Mouse (Mus musculus) spleen, postnatal 36 days (tissue): ENCODE measurements around the gene Odr4.

Experiments
- DNase-seq, 2 experiments: peaks; one replicate each; pipeline ENCODE4 v3.0.0; 2022; ENCODE audit warnings: low spot score in 2 of 2, mixed read lengths in 1 of 2

Odr4 gene

DNA sequence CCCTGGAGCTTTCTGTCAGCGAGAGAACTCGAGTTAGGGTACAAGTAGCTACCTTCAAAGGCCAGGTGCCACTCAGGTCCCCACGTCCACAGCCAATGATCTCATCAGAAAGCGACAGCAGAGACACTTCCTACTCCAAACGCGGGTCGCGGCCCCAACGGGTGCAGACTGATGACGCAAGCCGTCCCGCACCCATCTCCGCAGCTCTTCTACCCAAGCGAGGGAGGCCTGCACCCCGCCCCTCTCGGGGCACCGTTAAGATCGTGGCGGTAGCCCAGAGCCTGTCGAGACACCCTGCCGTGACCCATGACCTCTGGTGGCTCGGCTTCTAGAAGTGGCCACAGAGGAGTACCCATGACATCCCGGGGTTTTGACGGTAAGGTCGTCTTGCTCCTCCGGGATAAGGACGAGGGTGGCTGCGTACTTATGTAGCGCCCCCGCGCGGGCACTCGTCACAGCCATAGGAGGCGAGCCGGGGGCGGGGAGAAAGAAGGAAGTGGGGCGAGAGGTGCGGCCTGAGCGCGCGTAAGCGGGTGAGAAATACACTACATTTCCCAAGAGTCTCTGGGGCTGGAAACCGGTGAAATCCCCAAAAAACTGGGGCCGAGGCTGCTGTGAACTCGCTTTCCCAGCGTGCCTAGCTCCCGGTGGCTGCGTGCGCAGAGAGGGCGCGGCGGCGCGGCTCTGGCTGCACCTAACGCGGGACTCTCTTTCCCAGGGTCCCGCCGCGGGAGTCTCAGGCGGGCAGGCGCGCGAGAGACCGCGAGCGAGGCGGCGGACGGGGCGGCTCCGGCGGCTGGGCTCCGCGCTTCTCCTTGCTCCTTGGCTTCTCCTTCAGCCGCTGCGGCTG, at the start of gene Odr4, which contains the start of gene Tpr:
Gene Odr4, minus strand, starts transcription at position 443 of the 850 bp plus-strand sequence.
Gene Tpr, plus strand, starts transcription at position 201 of the 850 bp plus-strand sequence.
- peak; percentile 97 to 98 for DNase-seq

DNA sequence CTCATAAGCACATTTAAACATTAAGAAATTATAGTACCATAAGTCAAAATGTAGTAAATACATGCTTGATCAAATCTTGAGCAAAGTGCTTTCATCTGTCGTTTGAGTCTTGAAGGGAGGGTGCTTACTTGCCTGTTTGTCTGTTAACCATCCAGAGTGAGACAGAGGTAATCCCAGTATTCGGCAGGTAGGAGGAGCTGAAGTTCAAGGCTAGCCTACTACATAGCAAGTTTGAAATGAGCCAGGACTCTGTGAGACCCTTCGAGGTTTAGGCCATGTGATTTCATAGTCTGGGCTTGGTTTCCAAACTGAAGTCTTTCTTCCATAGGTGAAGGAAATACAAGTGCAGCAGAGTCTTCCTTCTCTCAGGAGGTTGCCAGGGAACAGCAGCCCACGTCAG, 48.9 kb upstream of the Odr4 start:
- no peak for DNase-seq

DNA sequence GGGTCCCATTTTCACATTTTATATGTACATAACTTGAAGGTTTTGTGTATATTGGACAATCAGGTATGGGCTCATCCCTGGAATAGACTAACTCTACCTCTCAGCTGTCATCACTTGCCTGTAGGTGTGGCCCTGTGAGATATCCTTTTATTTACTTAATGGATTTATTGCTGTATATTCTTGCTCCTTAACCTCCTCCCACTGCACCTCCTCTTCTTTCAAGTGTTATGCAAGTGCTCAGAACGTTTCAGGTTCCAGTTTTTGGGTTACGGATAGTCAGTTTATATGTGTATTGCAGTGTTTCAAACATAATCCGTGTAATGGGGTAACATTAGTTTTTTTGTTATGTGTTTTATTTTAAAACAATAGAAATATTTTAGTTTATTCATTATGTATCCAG, 45.8 kb upstream of the Odr4 start:
- no peak for DNase-seq

GRCm38 (mm10) chr1:150426216-150426615, 33.3 kb upstream of the Odr4 start:
- no peak for DNase-seq

DNA sequence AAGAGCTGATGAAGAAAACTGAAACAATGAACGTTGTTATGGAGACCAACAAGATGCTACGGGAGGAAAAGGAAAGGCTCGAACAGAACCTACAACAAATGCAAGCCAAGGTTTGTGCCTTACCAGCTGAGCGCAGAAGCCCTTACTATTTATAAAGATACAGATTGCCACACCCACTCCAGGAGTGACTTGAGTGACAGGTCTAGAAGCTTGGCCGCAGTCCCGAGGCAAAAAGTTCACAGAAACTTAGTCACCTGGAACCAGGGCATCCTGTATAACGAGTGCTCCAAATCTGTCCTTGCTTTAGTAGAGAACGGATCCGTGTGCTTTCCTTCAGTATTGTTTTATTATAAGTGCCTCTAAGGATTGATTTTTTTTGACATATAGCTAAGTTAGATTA, 32.8 kb upstream of the Odr4 start:
- DNase-seq, result no peak

DNA sequence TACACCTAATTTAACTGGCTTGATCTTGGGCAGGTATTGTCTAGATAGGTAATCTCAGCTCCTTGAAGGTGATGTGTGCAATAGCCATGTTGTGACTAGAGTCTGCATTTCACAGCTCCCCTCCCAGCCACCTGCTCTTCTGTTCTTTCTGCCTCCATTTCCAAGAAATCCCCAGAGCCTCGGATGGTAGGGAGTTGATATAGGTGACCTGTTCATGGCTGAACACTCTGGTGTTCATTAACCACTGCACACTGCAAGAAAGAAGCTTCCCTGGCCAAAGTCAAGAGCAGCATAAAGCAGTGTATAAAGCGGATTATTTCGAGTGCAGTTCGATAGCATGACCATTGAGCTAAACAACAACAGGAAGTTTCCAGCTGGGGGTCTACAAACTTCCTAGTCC, 25.5 kb upstream of the Odr4 start:
- no peak for DNase-seq

DNA sequence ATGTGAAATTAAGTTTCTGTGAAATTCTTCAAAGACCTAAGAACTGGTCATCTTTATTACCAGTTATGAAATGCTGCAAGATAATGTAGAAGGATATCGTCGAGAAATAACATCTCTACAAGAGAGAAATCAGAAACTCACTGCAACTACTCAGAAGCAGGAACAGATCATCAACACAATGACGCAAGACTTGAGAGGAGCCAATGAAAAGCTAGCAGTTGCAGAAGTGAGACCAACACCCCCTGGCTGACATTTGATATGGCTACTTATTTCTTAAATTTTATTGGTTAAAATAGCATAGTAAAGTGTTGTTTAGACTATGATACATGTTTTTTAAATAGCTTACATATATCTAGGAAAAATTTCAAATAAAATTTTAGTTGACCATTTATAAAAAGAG, 23.1 kb upstream of the Odr4 start:
- no peak for DNase-seq

DNA sequence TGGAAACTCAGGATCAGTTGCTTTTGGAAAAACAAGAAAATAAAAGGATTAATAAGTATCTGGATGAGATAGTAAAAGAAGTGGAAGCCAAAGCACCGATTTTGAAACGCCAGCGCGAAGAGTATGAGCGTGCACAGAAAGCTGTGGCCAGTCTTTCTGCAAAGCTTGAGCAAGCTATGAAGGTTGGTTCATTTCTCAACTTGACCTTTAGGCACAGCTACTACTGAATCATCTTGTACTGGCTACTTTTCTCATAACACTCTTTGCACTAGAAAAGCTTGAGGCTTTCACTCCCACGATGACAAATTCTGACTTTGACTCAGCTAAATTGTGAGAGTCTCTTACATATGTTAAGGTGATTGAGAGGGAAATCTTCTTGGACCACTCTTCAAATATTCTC, 17.1 kb upstream of the Odr4 start:
- no peak for DNase-seq

DNA sequence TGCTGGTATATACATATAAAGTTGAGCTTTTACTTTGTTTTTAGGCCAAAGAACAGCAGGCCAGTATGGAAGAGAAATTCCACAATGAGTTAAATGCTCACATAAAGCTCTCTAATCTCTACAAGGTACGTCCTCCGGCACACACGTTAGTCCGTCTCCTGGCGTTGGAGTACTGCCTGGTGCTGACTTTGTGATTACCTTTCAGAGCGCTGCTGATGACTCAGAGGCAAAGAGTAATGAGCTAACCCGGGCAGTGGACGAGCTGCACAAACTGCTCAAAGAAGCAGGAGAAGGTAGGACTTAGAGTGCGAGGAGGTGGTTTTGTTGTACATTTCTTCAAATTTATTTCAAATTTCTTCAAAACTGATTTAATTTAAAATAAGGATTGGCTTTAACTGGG, 14.4 kb upstream of the Odr4 start:
- no peak for DNase-seq

DNA sequence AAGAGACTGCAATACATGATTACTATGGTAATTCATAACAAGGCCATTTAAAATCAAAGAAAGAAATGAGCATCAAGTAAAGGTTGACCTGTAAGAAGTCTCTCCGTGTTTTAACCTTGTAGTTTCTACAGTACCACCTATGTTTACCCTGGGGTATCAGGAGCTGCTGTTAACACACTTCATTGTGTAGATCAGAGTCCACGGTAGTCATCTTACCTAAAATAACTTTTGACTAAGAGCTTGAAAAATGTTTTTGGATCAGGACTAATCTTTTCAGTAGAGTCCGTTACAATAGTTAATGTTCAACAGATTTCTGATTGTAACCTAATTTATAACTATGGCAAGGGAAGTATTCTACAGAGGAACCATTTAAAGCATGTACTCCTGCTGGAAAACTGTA, 11.7 kb upstream of the Odr4 start:
- DNase-seq, result no peak

GRCm38 (mm10) chr1:150403914-150404313, 11.0 kb upstream of the Odr4 start:
- DNase-seq, result no peak

GRCm38 (mm10) chr1:150396001-150396400, 3.1 kb upstream of the Odr4 start:
- no peak for DNase-seq

GRCm38 (mm10) chr1:150393488-150393852, 590 bp upstream of the Odr4 start:
- no peak for DNase-seq

DNA sequence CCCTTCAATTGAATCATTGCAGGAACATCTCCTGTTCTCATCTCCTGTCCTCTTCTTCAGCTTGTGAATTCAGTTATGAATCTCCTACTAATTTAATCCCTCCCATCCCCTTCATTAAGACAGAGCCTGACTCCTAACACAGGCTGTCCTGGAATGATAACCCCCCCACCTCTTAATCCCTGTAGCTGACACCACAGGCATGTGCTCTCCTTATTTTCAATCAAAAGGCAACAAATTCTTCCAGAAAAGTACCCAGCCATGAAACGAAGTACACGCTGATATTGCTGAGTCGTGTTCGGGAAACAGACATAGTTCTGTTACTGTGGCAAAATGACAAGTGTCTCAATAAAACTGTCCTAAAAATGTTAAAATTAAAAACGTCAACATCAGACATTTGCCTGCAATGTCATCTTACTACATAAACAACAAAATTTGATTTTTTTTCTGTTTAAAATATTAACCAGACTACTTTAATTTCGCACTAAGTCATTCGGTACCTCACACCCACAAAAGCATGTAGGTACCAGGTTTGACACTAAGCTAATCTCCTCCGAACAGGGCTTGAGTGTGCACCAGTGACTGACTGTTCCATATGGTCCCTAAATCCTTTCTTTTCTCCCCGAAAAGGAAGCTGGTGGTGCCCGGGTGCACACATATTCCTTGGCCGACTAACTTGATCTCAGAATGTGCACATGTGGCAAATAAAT, 796 bp downstream of the Odr4 start:
- DNase-seq, result no peak

GRCm38 (mm10) chr1:150389390-150390129, 3.3 kb downstream of the Odr4 start:
- DNase-seq, result peak; percentile 56 to 58

DNA sequence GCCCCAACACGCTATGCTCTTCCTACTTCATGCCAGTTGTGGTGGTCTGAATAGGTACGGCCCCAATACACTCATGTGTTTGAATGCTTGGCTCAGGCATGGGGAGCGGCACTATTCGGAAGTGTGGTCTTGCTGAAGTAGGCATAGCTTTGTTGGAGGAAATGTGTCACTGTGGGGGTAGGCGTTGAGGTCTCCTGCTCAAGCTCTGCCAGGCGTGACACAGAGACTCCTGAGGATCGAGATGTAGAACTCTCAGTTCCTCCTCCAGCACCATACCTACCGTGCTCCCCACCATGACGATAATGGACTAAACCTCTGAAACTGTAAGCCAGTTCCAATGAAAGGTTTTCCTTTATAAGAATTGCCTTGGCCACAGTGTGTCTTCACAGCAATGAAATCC, 5.3 kb downstream of the Odr4 start:
- peak; percentile 81 to 83 for DNase-seq

DNA sequence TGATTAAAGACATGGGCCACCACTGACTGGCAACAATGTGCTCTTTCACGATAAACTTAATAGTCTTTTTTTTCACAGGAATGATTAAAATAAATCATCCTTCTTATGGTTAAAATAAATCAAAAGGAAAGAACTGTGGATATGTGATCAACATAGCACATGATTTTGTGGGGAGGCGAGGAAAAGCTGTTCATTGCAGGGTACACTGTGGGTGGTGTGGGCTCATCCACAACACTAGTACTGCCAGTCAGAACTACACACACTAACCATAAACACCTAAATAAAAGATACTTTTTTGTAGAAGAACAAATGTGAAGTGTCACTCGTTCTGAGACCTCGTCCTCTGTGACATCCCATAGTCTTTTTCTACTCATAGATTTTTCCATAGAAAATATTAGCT, 8.7 kb downstream of the Odr4 start:
- DNase-seq, result no peak

- no peak for DNase-seq
Measured at GRCm38 (mm10) chr1:150374247-150374646, 18.6 kb downstream of the Odr4 start.

DNA sequence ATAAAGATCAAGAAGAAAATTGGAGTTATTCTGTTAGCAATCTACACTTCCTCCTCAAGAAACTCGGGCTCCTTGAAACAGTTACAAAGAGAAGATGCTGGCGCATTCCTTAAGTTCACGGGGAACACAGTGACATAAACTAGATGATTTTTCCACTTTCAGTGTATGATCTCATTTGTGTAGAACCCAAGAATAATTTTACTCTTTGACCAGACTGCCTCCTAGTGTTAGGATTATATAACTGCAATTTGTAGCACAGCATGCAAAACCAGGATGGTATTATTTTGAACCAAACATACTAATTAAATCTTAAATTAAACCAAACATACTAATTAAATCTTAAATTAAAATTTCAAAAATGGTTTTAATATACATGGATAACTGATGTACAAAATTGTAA, 20.0 kb downstream of the Odr4 start:
- DNase-seq, result no peak

GRCm38 (mm10) chr1:150360864-150361263, 32.0 kb downstream of the Odr4 start:
- no peak for DNase-seq

- no peak for DNase-seq
Measured at GRCm38 (mm10) chr1:150335111-150335510, 57.8 kb downstream of the Odr4 start.

DNA sequence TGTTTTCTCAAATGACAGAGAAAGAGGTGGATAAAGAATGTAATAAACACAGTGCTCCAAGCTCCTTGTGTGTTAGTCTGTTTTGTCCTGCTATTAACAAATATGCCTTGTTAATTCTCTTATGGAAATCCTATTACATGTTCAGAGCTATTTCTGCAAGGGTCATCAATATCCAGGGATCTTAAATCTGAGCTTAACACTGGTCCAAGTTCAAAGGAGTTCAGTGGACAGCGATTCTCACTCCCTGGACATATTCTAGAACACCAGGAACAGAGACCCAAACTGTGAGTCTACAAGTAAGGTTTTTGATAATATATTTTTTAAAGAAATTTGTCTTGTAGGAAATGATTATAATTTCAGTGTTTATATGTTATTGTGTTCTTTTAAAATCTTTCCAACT, 73.7 kb downstream of the Odr4 start, which contains the start of gene Pdc:
Gene Pdc, plus strand, starts transcription at position 213 of the 400 bp plus-strand sequence.
- DNase-seq, result no peak
